Mouse (Mus musculus): ENCODE measurements around the gene Cib1. TPM values are rescaled to one million over a fixed set of nuclear protein-coding genes. Genes with fewer than 3 reads are reported as not detected.
A peak's percentile ranks its signal among the peaks of the same experiment; 100 is the strongest.

Cib1 gene
- polyA plus RNA-seq, 1 experiment = 344 TPM

GRCm38 (mm10) chr7:80255981-80256380 lies 23.4 kb upstream of the Cib1 start:
- H3K4me3 ChIP-seq (ENCODE audit: insufficient read depth, low read depth, low read length) = no peak overlapping the region
- 59% methylated on average over 2 of the region's 2 CpGs for WGBS
- H3K4me1 ChIP-seq (ENCODE audit: control insufficient read depth, insufficient read depth, low read length) = peaks cover 3% of the 10 kb centered on the region; the same call in 1 of the 2 replicates
- TF ChIP-seq POLR2A (IDR thresholded peaks at IDR 0.05; ENCODE audit: low read depth, low read length) (no peak), CTCF (conservative IDR thresholded peaks at IDR 0.05; ENCODE audit: insufficient read depth, insufficient read length, low read depth, low read length) (no peak)
- H3K27me3 ChIP-seq (replicated peaks; ENCODE audit: control insufficient read depth, insufficient read depth, low read length) = no peaks in the 10 kb centered on the region
- peak; percentile 13 for DNase-seq
- H3K36me3 ChIP-seq (ENCODE audit: control insufficient read depth, insufficient read depth, low read length) = no peaks in the 10 kb centered on the region
- H3K27ac ChIP-seq (ENCODE audit: insufficient read depth, low read depth, low read length) = no peak overlapping the region

DNA sequence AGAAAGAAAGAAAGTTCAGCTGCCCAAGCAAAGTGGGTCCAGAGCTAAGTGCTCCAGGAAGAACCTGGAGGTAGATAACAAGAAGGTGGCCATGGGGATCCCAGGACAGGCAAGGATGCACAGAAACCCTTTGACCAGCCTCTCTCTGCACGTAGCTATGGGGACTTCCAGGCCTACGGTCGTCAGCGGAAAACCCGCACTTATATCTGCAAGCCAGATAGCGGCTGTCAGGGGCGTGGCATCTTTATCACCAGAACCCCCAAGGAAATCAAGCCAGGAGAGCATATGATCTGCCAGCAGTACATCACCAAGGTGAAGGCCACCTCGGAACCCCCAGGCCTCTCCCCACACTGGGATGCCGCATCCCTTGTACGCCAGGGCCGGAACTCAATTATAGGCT lies 20.3 kb upstream of the Cib1 start:
- TF ChIP-seq POLR2A (IDR thresholded peaks at IDR 0.05; ENCODE audit: low read depth, low read length) (no peak), CTCF (conservative IDR thresholded peaks at IDR 0.05; ENCODE audit: insufficient read depth, insufficient read length, low read depth, low read length) (no peak)
- WGBS = 91% methylated on average over 11 of the region's 11 CpGs
- Histone ChIP-seq H3K27ac (ENCODE audit: insufficient read depth, low read depth, low read length) (no peak overlapping the region), H3K4me3 (ENCODE audit: insufficient read depth, low read depth, low read length) (no peak overlapping the region), H3K4me1 (ENCODE audit: control insufficient read depth, insufficient read depth, low read length) (no peaks in the 10 kb centered on the region), H3K36me3 (ENCODE audit: control insufficient read depth, insufficient read depth, low read length) (no peaks in the 10 kb centered on the region), H3K27me3 (replicated peaks; ENCODE audit: control insufficient read depth, insufficient read depth, low read length) (no peaks in the 10 kb centered on the region)
- DNase-seq = no peak

DNA sequence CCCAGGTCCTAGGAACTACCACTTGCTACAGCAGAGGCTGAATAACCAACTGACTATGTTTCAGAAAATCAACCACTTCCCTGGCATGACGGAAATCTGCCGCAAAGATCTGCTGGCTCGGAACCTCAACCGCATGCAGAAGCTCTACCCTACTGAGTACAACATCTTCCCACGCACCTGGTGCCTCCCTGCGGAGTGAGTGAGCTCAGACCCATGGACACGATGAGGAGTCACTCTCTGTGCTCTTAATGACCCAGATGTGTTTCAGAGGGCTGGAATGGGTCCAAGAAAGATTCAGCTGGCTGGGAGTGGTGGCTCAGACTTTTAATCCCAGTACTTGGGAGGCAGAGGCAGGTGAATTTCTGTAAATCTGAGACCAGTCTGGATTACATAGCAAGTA lies 19.8 kb upstream of the Cib1 start:
- 74% methylated on average over 7 of the region's 7 CpGs for WGBS
- Histone ChIP-seq H3K36me3 (ENCODE audit: control insufficient read depth, insufficient read depth, low read length) (no peaks in the 10 kb centered on the region), H3K4me1 (ENCODE audit: control insufficient read depth, insufficient read depth, low read length) (no peaks in the 10 kb centered on the region), H3K27me3 (replicated peaks; ENCODE audit: control insufficient read depth, insufficient read depth, low read length) (no peaks in the 10 kb centered on the region), H3K4me3 (ENCODE audit: insufficient read depth, low read depth, low read length) (no peak overlapping the region), H3K27ac (ENCODE audit: insufficient read depth, low read depth, low read length) (no peak overlapping the region)
- no peak for TF ChIP-seq CTCF (conservative IDR thresholded peaks at IDR 0.05; ENCODE audit: insufficient read depth, insufficient read length, low read depth, low read length)
- no peak for TF ChIP-seq POLR2A (IDR thresholded peaks at IDR 0.05; ENCODE audit: low read depth, low read length)
- DNase-seq = no peak

DNA sequence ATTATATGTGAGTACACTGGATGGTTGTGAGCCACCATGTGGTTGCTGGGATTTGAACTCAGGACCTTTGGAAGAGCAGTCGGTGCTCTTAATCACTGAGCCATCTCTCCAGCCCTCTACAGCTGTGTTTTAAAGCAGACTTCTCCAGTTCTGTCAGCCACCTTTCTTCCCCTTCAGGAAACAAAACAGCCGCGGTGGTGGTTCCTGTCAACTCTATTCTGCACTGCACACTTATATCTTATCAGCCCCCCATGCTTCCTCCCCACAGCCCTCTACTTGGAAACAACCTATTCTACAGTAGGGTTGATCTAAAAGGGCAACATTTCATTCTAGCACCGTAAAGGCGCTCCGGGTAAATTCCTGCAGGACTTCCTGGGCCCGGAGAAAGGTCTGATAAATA lies 14.2 kb upstream of the Cib1 start:
- TF ChIP-seq CTCF (conservative IDR thresholded peaks at IDR 0.05; ENCODE audit: insufficient read depth, insufficient read length, low read depth, low read length) (no peak), POLR2A (IDR thresholded peaks at IDR 0.05; ENCODE audit: low read depth, low read length) (no peak)
- Histone ChIP-seq H3K27ac (ENCODE audit: insufficient read depth, low read depth, low read length) (no peak overlapping the region), H3K4me1 (ENCODE audit: control insufficient read depth, insufficient read depth, low read length) (no peaks in the 10 kb centered on the region), H3K27me3 (replicated peaks; ENCODE audit: control insufficient read depth, insufficient read depth, low read length) (no peaks in the 10 kb centered on the region), H3K4me3 (ENCODE audit: insufficient read depth, low read depth, low read length) (no peak overlapping the region), H3K36me3 (ENCODE audit: control insufficient read depth, insufficient read depth, low read length) (no peaks in the 10 kb centered on the region)
- WGBS = 59% methylated on average over 7 of the region's 7 CpGs
- no peak for DNase-seq

- DNase-seq = peak; percentile 99
- no peaks in the 10 kb centered on the region for H3K4me1 ChIP-seq (ENCODE audit: control insufficient read depth, insufficient read depth, low read length)
- under 1% methylated on average over 48 of the region's 48 CpGs for WGBS
- no peaks in the 10 kb centered on the region for H3K36me3 ChIP-seq (ENCODE audit: control insufficient read depth, insufficient read depth, low read length)
- peak; percentile 39; the same call in 1 of the 2 replicates for TF ChIP-seq CTCF (conservative IDR thresholded peaks at IDR 0.05; ENCODE audit: insufficient read depth, insufficient read length, low read depth, low read length)
- TF ChIP-seq POLR2A (IDR thresholded peaks at IDR 0.05; ENCODE audit: low read depth, low read length) = no peak
- no peaks in the 10 kb centered on the region for H3K27me3 ChIP-seq (replicated peaks; ENCODE audit: control insufficient read depth, insufficient read depth, low read length)
- peak within 1 kb of the TSS; percentile 73 for H3K4me3 ChIP-seq (ENCODE audit: insufficient read depth, low read depth, low read length)
- peak within 1 kb of the TSS; percentile 37 for H3K27ac ChIP-seq (ENCODE audit: insufficient read depth, low read depth, low read length)
These were observed 13.6 kb upstream of the Cib1 start, which contains the start of gene Ttll13 for GRCm38 (mm10) chr7:80246148-80246721. Gene Ttll13 (plus strand): TSS chr7:80246376.

DNA sequence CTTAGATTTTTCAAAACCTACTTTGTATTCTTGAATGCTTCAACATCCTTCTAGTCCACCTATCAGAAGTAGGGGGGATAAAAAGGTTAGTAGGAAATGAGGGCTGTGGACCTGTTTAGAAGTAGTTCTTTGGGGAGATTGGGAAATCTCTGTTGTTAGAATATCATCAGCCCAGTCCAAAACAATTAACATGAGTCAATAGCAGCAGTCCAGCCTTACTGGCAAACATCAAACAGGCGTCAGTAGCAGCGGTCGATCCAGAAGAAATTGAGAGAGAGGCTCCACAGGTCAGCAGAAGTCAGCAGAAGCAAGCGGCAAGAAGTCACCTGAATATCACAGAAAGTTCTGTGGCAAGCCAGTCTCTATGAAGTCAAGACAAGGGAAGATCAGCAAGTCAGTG lies 12.2 kb upstream of the Cib1 start:
- Histone ChIP-seq H3K36me3 (ENCODE audit: control insufficient read depth, insufficient read depth, low read length) (no peaks in the 10 kb centered on the region), H3K4me3 (ENCODE audit: insufficient read depth, low read depth, low read length) (no peak overlapping the region), H3K27me3 (replicated peaks; ENCODE audit: control insufficient read depth, insufficient read depth, low read length) (no peaks in the 10 kb centered on the region), H3K27ac (ENCODE audit: insufficient read depth, low read depth, low read length) (no peak overlapping the region), H3K4me1 (ENCODE audit: control insufficient read depth, insufficient read depth, low read length) (no peaks in the 10 kb centered on the region)
- TF ChIP-seq POLR2A (IDR thresholded peaks at IDR 0.05; ENCODE audit: low read depth, low read length) (no peak), CTCF (conservative IDR thresholded peaks at IDR 0.05; ENCODE audit: insufficient read depth, insufficient read length, low read depth, low read length) (no peak)
- WGBS = 96% methylated on average over 4 of the region's 4 CpGs
- no peak for DNase-seq

GRCm38 (mm10) chr7:80241661-80242060 lies 9.0 kb upstream of the Cib1 start:
- Histone ChIP-seq H3K4me3 (ENCODE audit: insufficient read depth, low read depth, low read length) (no peak overlapping the region), H3K4me1 (ENCODE audit: control insufficient read depth, insufficient read depth, low read length) (no peaks in the 10 kb centered on the region), H3K27ac (ENCODE audit: insufficient read depth, low read depth, low read length) (no peak overlapping the region), H3K36me3 (ENCODE audit: control insufficient read depth, insufficient read depth, low read length) (no peaks in the 10 kb centered on the region; the same call in 1 of the 2 replicates), H3K27me3 (replicated peaks; ENCODE audit: control insufficient read depth, insufficient read depth, low read length) (no peaks in the 10 kb centered on the region)
- 79% methylated on average over 4 of the region's 4 CpGs for WGBS
- TF ChIP-seq CTCF (conservative IDR thresholded peaks at IDR 0.05; ENCODE audit: insufficient read depth, insufficient read length, low read depth, low read length) (no peak), POLR2A (IDR thresholded peaks at IDR 0.05; ENCODE audit: low read depth, low read length) (no peak)
- DNase-seq = no peak

All from kidney, adult 2 months (tissue).